Mouse (Mus musculus): ENCODE data around the gene Ikzf2.

Ikzf2 gene

DNA sequence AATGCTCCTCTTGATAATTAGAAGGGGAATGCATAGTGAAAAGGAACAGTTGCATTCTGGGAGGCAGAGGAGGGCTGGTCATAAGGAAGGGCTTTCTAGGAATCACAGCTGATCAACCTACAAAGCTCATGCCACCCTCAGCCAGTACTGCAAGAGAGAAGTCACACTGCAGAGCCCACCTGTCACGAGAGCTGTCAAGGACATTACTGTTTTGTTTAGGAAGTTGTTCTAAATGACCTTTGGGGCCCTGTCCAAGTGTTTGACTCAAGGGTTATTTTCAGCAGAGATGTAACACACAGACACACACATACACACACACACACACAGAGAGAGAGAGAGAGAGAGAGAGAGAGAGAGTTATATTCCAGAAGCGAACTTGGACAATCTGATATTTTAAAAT is 27.3 kb downstream of the Ikzf2 start:
- no peak for DNase-seq (ENCODE audit: low spot score)

GRCm38 (mm10) chr1:69658051-69658450 is 29.0 kb downstream of the Ikzf2 start:
- DNase-seq (ENCODE audit: low spot score): no peak

DNA sequence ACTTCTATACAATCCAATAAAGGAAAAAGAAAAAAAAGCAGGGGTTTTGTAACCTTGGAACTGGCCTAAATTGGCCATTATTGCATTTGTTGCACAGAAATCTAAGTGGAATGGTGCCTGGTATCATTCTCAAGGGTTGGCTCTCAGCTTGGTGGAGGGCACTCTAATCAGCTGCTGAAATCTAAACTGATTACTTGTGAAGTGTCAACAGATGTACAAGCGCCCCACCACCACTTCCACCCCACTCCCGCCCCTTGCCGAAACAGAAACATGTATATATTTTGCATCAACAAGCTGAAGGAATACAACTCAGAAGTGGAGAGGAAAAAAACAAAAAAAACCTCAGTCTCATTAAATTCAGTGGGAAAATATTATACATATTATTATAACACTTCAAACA is 29.6 kb downstream of the Ikzf2 start:
- no peak for DNase-seq (ENCODE audit: low spot score)

DNA sequence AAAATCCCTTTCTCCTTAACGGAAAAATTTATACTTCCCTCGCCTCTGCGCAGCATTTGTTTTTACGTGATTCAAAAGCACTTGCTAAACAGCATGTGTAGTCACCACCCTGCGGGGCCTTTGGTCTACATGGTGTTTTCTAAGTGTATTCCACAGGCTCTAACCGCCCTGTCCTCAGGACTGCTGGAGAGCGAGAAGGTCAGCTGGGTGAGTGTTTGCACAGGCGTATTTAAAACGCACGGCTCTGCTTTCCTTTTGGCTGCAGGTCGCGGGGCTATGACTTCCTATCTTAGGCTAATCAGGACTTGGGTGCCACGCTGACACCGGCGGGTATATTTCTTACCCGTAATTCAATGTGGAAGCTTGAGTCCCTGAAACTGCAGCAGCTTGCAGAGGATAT is 30.1 kb downstream of the Ikzf2 start:
- no peak for DNase-seq (ENCODE audit: low spot score)

DNA sequence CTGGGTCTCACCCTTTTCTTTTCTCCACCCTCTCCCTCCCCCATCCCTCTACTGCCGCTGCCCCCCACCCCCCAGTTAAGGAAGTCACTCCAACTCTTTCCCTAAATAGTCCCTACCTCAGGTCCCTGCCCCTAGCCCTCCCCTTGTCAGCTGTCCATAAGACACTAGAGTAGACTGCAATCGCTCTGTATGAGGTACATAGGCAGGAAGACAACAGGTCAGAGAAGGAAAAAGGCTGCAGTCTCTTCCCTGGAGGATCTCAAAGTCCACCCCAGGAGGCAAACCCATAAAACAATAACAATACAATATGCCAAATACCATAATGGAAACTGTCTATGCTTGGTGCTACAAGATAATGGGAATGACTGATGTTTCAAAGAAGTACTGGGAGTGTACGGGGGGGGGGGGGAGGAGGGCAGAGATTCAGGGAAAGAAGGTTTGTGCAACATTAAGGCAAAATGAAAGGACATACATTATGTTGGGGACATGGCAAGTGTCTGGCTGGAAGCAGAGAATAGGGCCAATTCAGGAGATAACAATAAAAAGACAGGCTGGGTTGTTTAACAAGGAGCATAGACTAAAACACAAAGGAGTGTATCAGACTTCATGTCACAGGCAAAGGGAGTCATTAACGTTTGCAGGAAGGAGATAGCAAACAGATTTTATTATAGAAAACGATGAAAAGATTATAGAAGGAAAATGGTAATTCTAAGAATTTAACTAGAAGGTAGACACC is 30.8 kb downstream of the Ikzf2 start:
- DNase-seq (ENCODE audit: low spot score): no peak

DNA sequence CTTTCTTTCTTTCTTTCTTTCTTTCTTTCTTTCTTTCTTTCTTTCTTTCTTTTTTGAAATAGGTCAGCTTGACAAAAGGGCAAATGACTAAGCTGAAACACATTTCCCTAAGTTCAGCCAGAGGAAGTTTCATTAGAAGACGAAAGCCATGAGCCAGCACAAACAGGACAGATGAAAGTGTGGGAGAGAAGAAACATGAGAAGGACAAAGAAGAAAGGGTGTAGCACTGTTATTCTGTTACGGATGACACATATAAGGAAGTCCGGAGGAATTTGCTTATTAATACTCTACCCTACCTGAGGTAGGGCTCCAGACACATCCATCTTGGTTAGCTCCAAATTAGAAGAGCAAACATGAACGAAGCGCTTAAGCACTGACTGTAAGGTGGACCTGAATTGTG is 31.7 kb downstream of the Ikzf2 start:
- DNase-seq (ENCODE audit: low spot score): no peak

GRCm38 (mm10) chr1:69654955-69655354 is 32.1 kb downstream of the Ikzf2 start:
- DNase-seq (ENCODE audit: low spot score): no peak

GRCm38 (mm10) chr1:69653419-69653818 is 33.6 kb downstream of the Ikzf2 start:
- DNase-seq (ENCODE audit: low spot score): no peak

GRCm38 (mm10) chr1:69643138-69643537 is 43.9 kb downstream of the Ikzf2 start:
- no peak for DNase-seq (ENCODE audit: low spot score)

- DNase-seq (ENCODE audit: low spot score): no peak
Measured at GRCm38 (mm10) chr1:69641986-69642385, 45.1 kb downstream of the Ikzf2 start.

- DNase-seq (ENCODE audit: low spot score): no peak
Measured at GRCm38 (mm10) chr1:69638321-69638720, 48.7 kb downstream of the Ikzf2 start.

DNA sequence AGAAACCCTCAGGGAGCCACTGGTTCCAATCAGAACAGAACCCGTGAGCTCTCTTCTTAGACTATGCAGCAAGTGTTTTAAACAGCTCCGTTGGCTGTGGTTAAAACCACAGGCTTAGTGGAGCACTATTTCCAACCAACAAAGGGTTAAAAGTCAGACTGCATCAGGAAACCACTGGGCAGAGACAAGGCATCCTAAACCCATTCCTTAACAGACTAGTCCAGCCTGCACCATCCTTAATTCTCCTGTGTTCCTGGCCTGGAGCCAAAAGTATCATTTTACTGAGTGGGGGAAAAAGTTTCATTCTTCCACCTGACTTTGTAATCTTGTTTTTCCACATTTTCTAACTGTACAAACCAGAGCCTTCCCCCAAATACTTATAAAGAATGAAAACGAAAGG is 49.1 kb downstream of the Ikzf2 start:
- no peak for DNase-seq (ENCODE audit: low spot score)

DNA sequence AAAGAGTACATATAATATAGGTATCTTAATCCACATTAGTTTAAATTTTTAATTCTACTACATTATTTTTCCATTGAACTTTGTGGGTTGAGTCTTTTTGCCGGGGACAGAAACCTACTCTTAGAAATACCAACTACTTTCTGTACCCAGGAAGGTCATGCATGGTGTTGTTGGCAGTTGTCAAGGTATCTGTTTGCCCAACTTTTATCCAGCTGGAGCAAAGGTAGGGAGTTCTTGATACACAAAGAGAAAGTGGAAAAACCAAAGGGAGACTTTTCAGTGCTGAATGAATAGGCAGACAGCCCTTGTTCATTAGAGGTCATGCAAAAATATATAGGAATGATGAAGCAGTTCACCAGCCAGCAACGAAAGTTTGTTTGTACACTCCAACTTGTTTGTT is 52.8 kb downstream of the Ikzf2 start:
- DNase-seq (ENCODE audit: low spot score): no peak

- no peak for DNase-seq (ENCODE audit: low spot score)
Measured at GRCm38 (mm10) chr1:69630508-69630907, 56.5 kb downstream of the Ikzf2 start.

- DNase-seq (ENCODE audit: low spot score): no peak
Measured at GRCm38 (mm10) chr1:69629513-69629912, 57.5 kb downstream of the Ikzf2 start.

GRCm38 (mm10) chr1:69612076-69612475 is 75.0 kb downstream of the Ikzf2 start:
- no peak for DNase-seq (ENCODE audit: low spot score)

- DNase-seq (ENCODE audit: low spot score): no peak
Measured at GRCm38 (mm10) chr1:69611204-69611725, 75.8 kb downstream of the Ikzf2 start.

DNA sequence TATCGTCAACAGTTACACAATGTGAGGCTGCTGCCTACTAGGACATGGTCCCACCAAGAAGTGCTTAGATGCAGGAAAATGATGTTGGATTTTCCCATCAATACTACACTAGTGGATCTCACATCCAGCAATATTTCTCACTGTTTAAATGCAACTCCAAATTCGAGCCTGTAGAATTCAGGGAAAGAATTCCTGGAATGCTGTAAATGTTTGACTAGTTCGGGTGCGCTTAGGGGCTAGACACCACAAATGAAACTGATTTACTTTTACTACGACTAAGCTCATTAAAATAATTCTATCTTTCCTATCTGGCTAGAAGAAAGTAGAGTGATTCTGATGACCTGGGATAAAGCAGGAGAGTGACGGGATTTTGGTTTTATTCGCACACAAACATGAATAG is 76.3 kb downstream of the Ikzf2 start:
- DNase-seq (ENCODE audit: low spot score): no peak

DNA sequence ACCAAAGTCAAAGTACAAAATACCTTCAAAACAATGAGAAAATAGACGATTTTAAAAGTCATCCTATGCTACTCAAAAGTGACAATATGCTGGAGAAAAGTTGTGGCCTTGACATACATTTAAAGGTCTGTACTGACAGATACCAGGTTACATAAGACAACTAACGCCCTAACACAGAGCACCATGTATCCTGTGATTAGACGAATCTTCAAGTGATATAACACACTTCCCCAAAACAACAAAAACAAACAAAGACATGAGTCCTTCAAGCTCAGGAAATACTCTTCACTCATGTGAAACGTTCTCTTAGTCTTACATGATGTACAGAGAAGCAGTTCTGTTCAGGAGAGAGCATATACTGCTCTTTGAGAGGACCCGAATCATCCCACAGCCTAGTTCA is 78.2 kb downstream of the Ikzf2 start:
- DNase-seq (ENCODE audit: low spot score): no peak

DNA sequence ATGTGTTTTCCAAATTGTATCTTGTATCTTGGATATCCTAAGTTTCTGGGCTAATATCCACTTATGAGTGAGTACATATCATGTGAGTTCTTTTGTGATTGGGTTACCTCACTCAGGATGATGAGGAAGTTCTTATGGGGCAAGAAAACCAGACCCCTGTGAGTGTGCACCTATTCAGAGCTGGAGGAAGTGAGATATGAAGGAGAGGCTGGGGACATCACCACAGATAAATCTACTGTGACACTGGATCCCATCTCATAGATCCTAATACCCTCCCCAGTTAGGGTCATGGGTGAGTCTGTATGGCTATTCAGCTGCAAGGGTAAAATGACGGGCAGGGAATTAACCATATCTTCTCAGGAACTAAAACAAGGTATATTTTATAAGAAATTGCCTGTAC is 80.2 kb downstream of the Ikzf2 start:
- no peak for DNase-seq (ENCODE audit: low spot score)

GRCm38 (mm10) chr1:69604213-69604612 is 82.8 kb downstream of the Ikzf2 start:
- no peak for DNase-seq (ENCODE audit: low spot score)

DNA sequence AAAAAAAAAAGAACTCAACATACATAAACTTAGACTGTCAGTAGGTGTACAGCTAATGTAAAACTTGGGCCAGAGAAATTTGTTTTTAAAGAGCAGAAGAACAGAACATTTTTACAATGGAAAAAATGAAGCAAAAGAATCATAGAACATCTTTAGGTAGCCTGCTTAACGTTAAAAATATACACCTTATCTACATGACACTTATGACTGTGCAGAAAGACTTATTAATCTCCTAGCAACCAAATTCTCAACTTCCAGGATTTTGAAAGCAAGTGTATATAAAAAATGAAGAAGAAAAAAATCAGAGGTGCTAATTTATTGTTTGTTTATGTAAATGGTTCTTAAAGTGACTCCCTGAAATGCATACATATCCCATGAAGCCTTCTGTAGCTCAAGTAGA is 86.1 kb downstream of the Ikzf2 start:
- DNase-seq (ENCODE audit: low spot score): no peak

DNA sequence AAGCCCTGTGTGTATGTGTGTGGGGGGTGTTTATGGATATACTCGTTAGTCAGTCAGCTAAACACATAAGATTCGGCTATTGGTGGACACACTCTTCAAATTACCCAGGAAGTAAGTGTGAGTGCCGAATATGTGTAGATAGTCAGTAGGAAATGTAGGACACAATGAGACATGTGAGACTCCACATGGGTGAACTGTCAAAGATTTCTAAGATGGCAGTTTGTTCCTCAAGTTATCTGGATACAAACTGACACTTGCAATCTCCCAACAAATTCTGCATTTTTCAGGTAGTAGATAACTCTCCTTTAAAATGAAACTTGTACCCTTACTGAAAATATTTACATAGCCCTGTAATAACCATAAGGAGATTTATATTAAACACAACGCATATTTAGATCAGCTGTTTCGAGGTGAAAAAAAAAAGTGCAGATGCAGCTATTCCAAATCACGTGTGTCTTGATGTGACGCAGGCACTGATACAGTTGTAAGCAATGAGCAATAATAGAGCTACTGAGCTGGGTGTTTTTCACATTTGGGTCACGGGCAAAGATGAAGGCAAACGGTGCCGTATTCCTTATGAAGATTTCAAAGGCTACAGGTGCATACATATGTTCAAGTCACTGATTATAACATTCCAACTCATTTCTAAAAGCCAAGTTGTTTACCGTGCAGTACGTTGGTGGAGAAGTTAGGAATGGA is 87.8 kb downstream of the Ikzf2 start:
- no peak for DNase-seq (ENCODE audit: low spot score)

DNA sequence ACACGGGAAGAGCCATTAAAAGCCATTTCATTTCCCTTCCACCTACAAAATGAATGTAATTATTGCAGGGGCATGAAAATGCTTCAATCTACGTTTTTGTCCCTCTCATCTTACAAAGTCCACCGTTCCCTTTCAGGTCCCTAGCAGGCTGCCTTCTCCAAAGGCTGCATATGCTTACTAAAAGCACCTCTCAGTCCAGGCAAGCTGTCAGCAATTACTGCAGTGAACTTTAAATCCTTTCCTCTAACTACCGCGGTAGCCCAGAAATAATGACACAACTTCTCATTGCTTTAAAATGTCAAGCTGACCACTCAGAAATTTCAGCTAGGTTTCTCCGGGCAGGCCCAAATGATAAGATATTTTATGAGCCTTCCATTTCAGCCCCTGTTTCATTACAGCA is 95.2 kb downstream of the Ikzf2 start:
- DNase-seq (ENCODE audit: low spot score): no peak

Measured in urinary bladder, postnatal 10 days (tissue).